Mouse (Mus musculus): Measurements from ENCODE around the gene Dctpp1.
A peak's percentile ranks its signal among the peaks of the same experiment; 100 is the strongest.

Dctpp1 gene

GRCm38 (mm10) chr7:127260309-127261111 is at the start of gene Dctpp1:
Gene Dctpp1 (minus strand): TSS chr7:127260709.
- DNase-seq (ENCODE audit: low read depth), result peak; percentile 98

- DNase-seq (ENCODE audit: low read depth), result no peak
Observed at GRCm38 (mm10) chr7:127309951-127310350, 49.4 kb upstream of the Dctpp1 start.

- peak; percentile 81 for DNase-seq (ENCODE audit: low read depth)
Observed at GRCm38 (mm10) chr7:127308887-127309286, 48.4 kb upstream of the Dctpp1 start.

- no peak for DNase-seq (ENCODE audit: low read depth)
Observed at GRCm38 (mm10) chr7:127308431-127308830, 47.9 kb upstream of the Dctpp1 start.

- DNase-seq (ENCODE audit: low read depth), result peak; percentile 38
Observed at GRCm38 (mm10) chr7:127297586-127298193, 37.2 kb upstream of the Dctpp1 start.

GRCm38 (mm10) chr7:127296786-127297555 is 36.5 kb upstream of the Dctpp1 start:
- DNase-seq (ENCODE audit: low read depth), result peak; percentile 41

GRCm38 (mm10) chr7:127296098-127296497 is 35.6 kb upstream of the Dctpp1 start, which contains the start of gene Itgal:
Gene Itgal (plus strand): TSS chr7:127296260.
- peak; percentile 86 for DNase-seq (ENCODE audit: low read depth)

- no peak for DNase-seq (ENCODE audit: low read depth)
Observed at GRCm38 (mm10) chr7:127290142-127290541, 29.6 kb upstream of the Dctpp1 start.

- DNase-seq (ENCODE audit: low read depth), result peak; percentile 38
Observed at GRCm38 (mm10) chr7:127289306-127289705, 28.8 kb upstream of the Dctpp1 start.

- peak; percentile 86 for DNase-seq (ENCODE audit: low read depth)
Observed at GRCm38 (mm10) chr7:127287940-127288339, 27.4 kb upstream of the Dctpp1 start.

- DNase-seq (ENCODE audit: low read depth), result peak; percentile 90
Observed at GRCm38 (mm10) chr7:127285154-127285553, 24.6 kb upstream of the Dctpp1 start.

GRCm38 (mm10) chr7:127282190-127282589 is 21.7 kb upstream of the Dctpp1 start:
- peak; percentile 53 for DNase-seq (ENCODE audit: low read depth)

GRCm38 (mm10) chr7:127281114-127281513 is 20.6 kb upstream of the Dctpp1 start:
- DNase-seq (ENCODE audit: low read depth), result peak; percentile 64

- DNase-seq (ENCODE audit: low read depth), result no peak
Observed at GRCm38 (mm10) chr7:127280092-127280491, 19.6 kb upstream of the Dctpp1 start.

- DNase-seq (ENCODE audit: low read depth), result peak; percentile 86
Observed at GRCm38 (mm10) chr7:127278311-127278710, 17.8 kb upstream of the Dctpp1 start.

- no peak for DNase-seq (ENCODE audit: low read depth)
Observed at GRCm38 (mm10) chr7:127276519-127276961, 16.0 kb upstream of the Dctpp1 start.

GRCm38 (mm10) chr7:127273925-127274789 is 13.6 kb upstream of the Dctpp1 start, which contains the start of gene Sephs2:
Gene Sephs2 (minus strand): TSS chr7:127274055.
- DNase-seq (ENCODE audit: low read depth), result peak; percentile 98

GRCm38 (mm10) chr7:127273118-127273923 is 12.8 kb upstream of the Dctpp1 start:
- DNase-seq (ENCODE audit: low read depth), result peak; percentile 55

GRCm38 (mm10) chr7:127272566-127272965 is 12.1 kb upstream of the Dctpp1 start:
- no peak for DNase-seq (ENCODE audit: low read depth)

- DNase-seq (ENCODE audit: low read depth), result no peak
Observed at GRCm38 (mm10) chr7:127271093-127271492, 10.6 kb upstream of the Dctpp1 start.

Data from naive thymus-derived CD4-positive, alpha-beta T cell, adult 2 months (primary cell).